Mouse (Mus musculus): Measurements from ENCODE around the gene Gm37240.

DNA sequence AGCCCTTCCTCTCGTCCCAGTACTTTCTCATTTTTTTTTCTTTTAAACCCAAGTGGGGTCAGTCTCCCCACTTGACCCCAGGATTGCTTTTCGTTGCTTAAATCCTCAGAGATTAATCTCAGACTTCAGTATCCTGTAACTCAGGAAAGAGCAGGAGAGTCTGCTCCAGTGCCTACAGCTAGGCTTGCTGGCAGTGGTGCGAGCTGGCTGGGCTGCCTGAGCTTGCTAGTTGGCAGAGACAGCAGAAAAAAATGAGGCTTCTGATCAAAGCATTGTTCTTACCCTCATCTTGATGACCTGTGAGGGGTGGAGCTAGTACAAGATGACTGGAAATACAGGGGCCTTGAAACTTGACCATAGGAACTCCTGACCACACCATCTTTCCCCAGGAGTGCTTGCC, 292.9 kb downstream of the Gm37240 start:
- no peak for TF ChIP-seq CTCF (IDR thresholded peaks at IDR 0.05; ENCODE audit: insufficient read depth, low read depth, low read length)
- no peak for TF ChIP-seq POLR2A (IDR thresholded peaks at IDR 0.05; ENCODE audit: insufficient read depth, low read depth, low read length)

All from olfactory bulb, adult 2 months (tissue).